Mouse (Mus musculus) mouse embryonic stem cell (cell line): Measurements from ENCODE around the gene Usp36.

Experiments used
- in situ Hi-C, 2 experiments: fragments of 300-500 bp; cut with MboI; formaldehyde crosslinking; loops; 1 replicate in 1 of 2; 3 replicates in 1 of 2; pipeline ENCODE4 v1.14.3; 2019 to 2020; ENCODE audit warnings: low sequenced_read_pairs in 2 of 2, low pct_unique_long_range_greater_than_20kb in 1 of 2, mixed read lengths in 1 of 2; ENCODE audit not compliant: unreplicated experiment in 1 of 2

Gene Usp36

GRCm38 (mm10) chr11:118233924-118234323 is 56.1 kb downstream of the Usp36 start:
- in situ Hi-C loops = no loop called here

GRCm38 (mm10) chr11:118232314-118232831 is 57.7 kb downstream of the Usp36 start:
- in situ Hi-C loops = no loop called here

GRCm38 (mm10) chr11:118229941-118230340 is 60.1 kb downstream of the Usp36 start:
- in situ Hi-C loops = no loop called here

GRCm38 (mm10) chr11:118227650-118228049 is 62.4 kb downstream of the Usp36 start:
- in situ Hi-C loops = no loop called here

GRCm38 (mm10) chr11:118226850-118227249 is 63.2 kb downstream of the Usp36 start:
- in situ Hi-C loops = no loop called here

GRCm38 (mm10) chr11:118225862-118226261 is 64.2 kb downstream of the Usp36 start:
- in situ Hi-C loops = no loop called here

- in situ Hi-C loops = no loop called here
Measured at GRCm38 (mm10) chr11:118225056-118225836, 64.8 kb downstream of the Usp36 start.

- in situ Hi-C loops = no loop called here
Measured at GRCm38 (mm10) chr11:118223416-118224067, 66.5 kb downstream of the Usp36 start.

GRCm38 (mm10) chr11:118222917-118223316 is 67.1 kb downstream of the Usp36 start:
- in situ Hi-C loops = no loop called here

- in situ Hi-C loops = no loop called here
Measured at GRCm38 (mm10) chr11:118222351-118222885, 67.6 kb downstream of the Usp36 start.

GRCm38 (mm10) chr11:118220561-118221262 is 69.3 kb downstream of the Usp36 start:
- in situ Hi-C loops = no loop called here

GRCm38 (mm10) chr11:118219066-118219465 is 71.0 kb downstream of the Usp36 start:
- in situ Hi-C loops = no loop called here

- in situ Hi-C loops = no loop called here
Measured at GRCm38 (mm10) chr11:118216468-118216867, 73.6 kb downstream of the Usp36 start.

GRCm38 (mm10) chr11:118215928-118216458 is 74.1 kb downstream of the Usp36 start:
- in situ Hi-C loops = no loop called here

- in situ Hi-C loops = no loop called here
Measured at GRCm38 (mm10) chr11:118212636-118213112, 77.4 kb downstream of the Usp36 start.

GRCm38 (mm10) chr11:118211749-118212635 is 78.1 kb downstream of the Usp36 start:
- in situ Hi-C loops = no loop called here

GRCm38 (mm10) chr11:118210962-118211361 is 79.1 kb downstream of the Usp36 start:
- in situ Hi-C loops = no loop called here

GRCm38 (mm10) chr11:118210116-118210515 is 79.9 kb downstream of the Usp36 start:
- in situ Hi-C loops = no loop called here
